In the genomic region with DNA sequence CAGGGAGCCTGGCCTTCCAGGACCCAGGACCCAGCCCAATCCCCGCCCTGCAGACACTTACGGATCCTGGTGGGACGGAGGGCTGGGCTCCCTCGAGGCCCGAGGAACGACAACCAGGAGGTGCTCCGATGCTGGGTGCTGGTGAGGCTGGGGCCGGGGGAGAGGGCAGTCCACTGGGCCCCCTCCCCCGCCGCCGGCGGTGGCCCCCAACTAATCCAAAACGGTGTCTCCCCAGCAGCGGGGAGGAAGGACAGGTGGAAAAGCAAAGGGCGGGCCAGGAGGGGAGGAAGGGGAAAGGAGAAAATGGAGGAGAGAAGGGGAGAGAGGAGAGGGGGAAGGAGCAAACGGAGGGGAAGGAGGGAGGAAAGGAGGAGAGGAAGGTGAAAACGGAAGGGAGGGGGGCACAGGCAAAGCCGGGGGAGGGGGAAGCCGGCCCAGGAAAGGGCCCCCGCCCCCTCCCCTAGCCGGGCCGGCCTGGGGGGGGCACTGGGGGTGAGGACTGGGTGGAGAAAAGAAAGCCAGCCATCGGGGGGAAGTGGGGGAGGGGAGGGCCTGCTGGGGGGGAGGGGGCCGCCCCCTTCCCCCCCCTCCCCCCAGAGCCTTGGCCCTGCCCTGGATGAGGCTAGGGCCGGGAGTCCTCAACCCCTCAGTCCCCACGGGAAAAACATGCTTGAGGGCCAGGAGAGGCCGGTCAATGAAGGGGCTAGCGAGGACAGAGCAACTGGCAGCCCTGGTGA, we compare ENCODE assay signal across 1 mouse cellular context.
TF ChIP-seq lines count a peak whose summit lies in the region.

A gene (minus strand): TSS at position 368 of the 737 bp plus-strand sequence.
A gene (plus strand): TSS at position 589 of the 737 bp plus-strand sequence.

TF ChIP-seq in MEL, 35 proteins besides CTCF, POLR2A, EP300 and RAD21:
- TF ChIP-seq SIN3A (IDR thresholded peaks at IDR 0.05; ENCODE audit: low read length), result 0 out of 2 replicates have a peak, but pooled peaks have one; percentile 8
- TF ChIP-seq GATA1 (IDR thresholded peaks at IDR 0.05; ENCODE audit: low read depth, low read length), result no peak
- no peak for TF ChIP-seq ZMIZ1 (IDR thresholded peaks at IDR 0.05; ENCODE audit: low read depth, low read length)
